Mouse (Mus musculus) c-Kit-negative CD71-positive TER-119-positive erythroid progenitor cells, embryonic 14.5 days (primary cell): ENCODE data around the gene Fam168b.
A peak's percentile ranks its signal among the peaks of the same experiment; 100 is the strongest.

Source experiments
- DNase-seq: peaks from one replicate; pipeline ENCODE4 v3.0.0-alpha.2; 2013; ENCODE audit warnings: low read depth, low spot score

Gene Fam168b

GRCm38 (mm10) chr1:34842887-34843618 lies at the start of gene Fam168b:
Gene Fam168b, minus strand, starts transcription at chr1:34843065.
- peak; percentile 76 for DNase-seq

- DNase-seq, result no peak
Measured at GRCm38 (mm10) chr1:34892466-34892865, 49.6 kb upstream of the Fam168b start.

DNA sequence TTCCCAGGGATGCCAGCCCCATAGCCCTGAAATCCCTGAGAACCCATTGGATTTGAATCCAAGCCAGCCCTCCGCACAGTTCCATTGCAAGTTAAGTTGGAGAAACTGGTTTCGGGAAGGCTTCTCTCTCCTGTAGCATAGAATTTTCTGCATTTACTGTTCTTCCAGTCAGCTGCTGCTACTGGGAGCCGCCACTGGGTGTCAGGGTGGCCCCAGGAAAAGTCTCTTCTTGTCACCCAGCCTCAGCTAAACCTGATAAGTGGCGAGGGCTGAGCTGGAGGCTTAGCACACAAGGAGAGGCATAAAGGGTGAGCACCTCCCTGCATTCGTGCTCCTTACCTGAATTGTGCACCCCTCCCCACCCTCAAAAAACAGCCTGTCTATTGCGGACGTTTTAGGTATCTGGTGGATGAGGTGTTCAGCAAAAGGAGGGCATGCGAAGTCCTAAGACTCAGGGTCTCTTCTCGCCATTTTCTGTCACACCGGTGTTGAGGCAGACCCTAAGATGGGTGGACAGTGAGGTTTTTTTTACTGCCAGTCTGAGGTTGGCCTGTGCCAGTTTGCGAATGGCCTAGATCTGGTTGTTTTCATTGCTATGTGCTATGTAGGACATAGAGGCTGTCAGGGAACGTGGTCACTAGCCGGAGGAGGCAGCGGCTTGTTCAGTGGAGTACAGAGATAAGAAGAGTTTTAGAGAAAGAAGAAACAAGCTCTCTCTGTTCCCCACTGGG lies 48.9 kb upstream of the Fam168b start:
- DNase-seq, result no peak

DNA sequence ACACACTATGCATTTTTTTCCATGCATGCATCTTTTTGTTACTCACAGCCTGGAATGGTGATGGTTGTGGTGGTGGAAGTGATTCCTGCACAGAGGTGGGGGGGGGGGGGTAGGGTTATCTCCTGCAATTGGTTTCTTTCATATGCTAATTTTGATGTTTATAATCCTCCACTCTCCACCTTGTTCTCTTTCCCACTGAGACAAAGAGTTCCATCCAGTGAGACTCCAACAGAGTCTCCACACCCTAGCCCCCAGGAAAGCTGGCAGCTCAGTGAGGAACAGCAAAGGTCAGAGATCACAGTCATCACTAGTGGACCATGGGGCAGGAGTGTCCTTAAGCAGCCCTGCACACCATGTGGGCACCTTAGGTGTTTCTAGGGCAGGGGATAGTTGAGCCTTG lies 40.9 kb upstream of the Fam168b start:
- DNase-seq, result no peak

DNA sequence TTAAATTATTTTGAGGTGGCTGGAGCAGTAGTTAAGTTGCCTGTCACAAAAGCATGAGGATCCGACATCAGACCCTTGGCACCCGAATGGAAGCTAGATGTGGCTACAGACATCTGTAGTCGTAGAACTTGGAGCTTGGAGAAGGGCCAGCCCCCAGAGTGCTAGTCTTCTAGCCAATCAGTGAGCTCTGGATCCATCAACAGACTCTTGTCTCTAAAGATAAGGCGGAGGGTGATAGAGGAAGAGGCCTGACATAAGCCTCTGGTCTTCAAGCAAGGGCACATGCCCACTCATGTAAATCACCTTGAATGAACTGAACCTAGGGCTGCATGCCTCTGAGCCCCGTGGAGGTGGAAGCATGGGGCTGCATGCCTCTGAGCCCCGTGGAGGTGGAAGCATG lies 36.7 kb upstream of the Fam168b start:
- no peak for DNase-seq

GRCm38 (mm10) chr1:34873551-34873950 lies 30.7 kb upstream of the Fam168b start:
- no peak for DNase-seq

DNA sequence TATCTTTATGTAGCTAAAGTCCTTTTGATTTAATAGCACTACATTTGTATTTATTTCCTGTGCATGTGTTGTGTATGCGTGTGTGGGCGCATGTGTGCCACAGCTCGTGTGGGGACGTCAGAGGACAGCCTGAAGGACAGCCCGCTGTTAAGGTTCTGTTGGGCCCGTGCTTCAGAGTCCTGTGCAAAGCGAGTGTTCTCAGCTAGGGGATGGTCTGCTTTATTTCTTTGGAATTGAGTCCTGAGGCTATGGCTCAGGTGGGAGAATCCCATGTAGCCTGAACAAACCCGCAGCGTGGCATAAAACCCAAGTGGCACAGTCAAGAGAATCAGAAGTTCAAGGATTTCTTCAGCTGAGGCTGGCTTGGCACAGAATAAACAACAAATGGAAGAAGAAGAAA lies 28.3 kb upstream of the Fam168b start:
- DNase-seq, result no peak

DNA sequence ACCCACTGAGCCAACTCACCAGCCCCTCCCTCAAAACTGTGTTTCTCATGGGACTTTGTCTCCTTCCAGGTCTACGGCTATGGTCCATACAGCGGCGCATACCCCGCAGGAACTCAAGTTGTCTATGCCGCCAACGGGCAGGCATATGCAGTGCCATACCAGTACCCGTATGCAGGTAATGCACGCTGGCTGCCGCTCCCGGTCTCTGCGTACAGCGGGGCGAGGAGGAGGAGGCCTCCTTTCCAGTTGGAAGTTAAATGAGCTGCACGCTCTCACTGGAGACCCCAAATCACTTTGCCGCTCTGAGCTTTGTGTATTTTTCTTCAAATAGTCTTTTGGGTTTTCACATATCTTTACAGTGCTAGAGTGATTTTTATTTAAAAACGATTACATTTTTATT lies 26.4 kb upstream of the Fam168b start:
- DNase-seq, result no peak

GRCm38 (mm10) chr1:34868391-34868790 lies 25.5 kb upstream of the Fam168b start:
- no peak for DNase-seq

- no peak for DNase-seq
Measured at GRCm38 (mm10) chr1:34867574-34867955, 24.7 kb upstream of the Fam168b start.

GRCm38 (mm10) chr1:34866815-34867573 lies 24.1 kb upstream of the Fam168b start:
- peak; percentile 65 for DNase-seq

GRCm38 (mm10) chr1:34865866-34866265 lies 23.0 kb upstream of the Fam168b start:
- DNase-seq, result no peak

- no peak for DNase-seq
Measured at GRCm38 (mm10) chr1:34864243-34864642, 21.4 kb upstream of the Fam168b start.

DNA sequence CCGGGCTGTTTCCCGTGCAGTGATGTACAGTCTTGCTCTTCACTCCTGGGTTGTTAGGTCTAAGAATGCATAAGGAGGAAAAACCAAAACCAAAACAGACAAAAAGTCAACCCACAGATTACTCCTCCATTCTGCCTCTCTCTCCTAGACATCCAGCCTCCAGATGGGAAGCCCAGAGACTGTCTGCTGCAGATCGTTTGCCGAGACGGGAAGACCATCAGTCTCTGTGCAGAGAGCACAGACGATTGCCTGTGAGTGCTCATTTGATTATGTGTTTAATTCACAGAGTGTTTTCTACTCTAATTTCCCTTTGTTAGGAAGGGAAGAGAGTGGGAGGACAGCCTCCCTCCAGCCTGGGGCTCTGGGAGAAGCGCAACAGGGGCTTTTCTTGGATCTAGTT lies 20.5 kb upstream of the Fam168b start:
- no peak for DNase-seq

- DNase-seq, result no peak
Measured at GRCm38 (mm10) chr1:34862877-34863276, 20.0 kb upstream of the Fam168b start.

DNA sequence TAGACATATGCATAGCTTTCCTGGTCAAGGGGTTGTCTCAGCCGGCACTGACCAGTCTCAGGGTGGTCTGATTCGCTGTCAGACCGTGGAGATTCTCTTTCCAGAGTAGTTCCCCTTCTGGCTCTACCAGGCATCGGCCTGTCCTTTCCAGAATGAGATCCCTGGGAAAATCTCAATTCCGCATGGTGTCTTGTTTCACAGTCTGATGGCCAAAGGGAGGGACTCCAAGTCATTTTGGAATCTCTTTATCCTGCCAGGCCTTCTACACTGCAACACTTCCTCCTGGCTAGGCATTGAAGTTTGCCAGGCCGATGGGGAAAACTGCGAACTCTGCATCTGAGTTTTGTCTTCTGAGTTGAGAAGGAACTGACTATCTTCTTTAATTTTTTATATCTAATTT lies 17.3 kb upstream of the Fam168b start:
- no peak for DNase-seq

- DNase-seq, result no peak
Measured at GRCm38 (mm10) chr1:34859761-34860160, 16.9 kb upstream of the Fam168b start.

GRCm38 (mm10) chr1:34858671-34859070 lies 15.8 kb upstream of the Fam168b start:
- no peak for DNase-seq

- DNase-seq, result no peak
Measured at GRCm38 (mm10) chr1:34855056-34855739, 12.3 kb upstream of the Fam168b start.

GRCm38 (mm10) chr1:34853786-34854185 lies 10.9 kb upstream of the Fam168b start:
- no peak for DNase-seq

DNA sequence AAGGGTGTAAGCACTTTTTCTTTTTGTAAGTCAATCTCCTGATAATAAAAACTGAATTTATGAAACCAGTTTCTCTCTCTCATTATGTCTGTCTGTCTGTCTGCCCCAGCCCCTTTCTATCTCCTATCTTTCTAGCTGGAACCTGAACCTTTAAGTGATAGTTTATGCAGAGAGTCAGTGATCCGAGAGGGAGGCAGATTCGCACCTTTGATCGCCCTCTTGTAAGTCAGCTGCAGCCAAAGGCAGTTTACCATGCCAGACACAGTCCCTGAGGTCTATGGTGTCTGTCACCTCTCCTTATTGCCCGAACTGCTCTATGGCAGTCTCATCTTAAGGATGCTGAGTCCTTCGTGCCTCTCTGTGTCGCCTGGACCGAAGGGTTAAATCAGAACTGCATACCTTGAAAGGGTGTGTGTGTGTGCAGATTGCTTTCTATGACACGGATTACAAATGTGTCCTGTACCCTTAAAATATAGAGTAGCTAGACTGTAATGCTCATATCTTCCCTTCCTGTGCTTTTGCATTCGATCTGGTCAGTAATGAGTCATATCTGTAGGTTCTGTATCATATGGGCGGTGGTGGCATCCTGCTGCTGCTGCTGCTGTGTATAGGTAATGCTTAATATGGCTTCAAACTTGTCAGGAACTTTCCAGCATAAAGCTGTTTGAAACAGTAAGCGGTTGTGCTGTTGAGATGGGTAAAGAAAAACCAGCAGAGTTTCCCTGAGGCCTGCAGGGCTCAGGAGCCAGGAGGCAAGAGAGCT lies 9.4 kb upstream of the Fam168b start:
- DNase-seq, result no peak
